Mouse (Mus musculus) hematopoietic stem cell, adult 5-6 weeks (primary cell): ENCODE results near the gene 2310009B15Rik. TPM values are rescaled to one million over a fixed set of nuclear protein-coding genes. Genes with fewer than 3 reads are reported as not detected.

Experiments used
- ATAC-seq, 2 experiments: fragments of 125-278 bp in 1 of 2; replicated peaks in 1 of 2; 2 replicates each; pipeline ENCODE4 v1.8.0; 2016 to 2017; ENCODE audit warnings: inconsistent platforms in 2 of 2, mild to moderate bottlenecking in 2 of 2, moderate number of reproducible peaks in 2 of 2, low read depth in 1 of 2, moderate TSS enrichment in 1 of 2; ENCODE audit not compliant: low FRiP score in 2 of 2, poor library complexity in 2 of 2, severe bottlenecking in 2 of 2, insufficient read depth in 1 of 2, low TSS enrichment in 1 of 2
- total RNA-seq: library from RNA; stranded (forward); fragments of 172-1452, 232-1000 nt; gene quantifications from 2 replicates; pipeline ENCODE4 v1.2.3, GENCODE M21; 2017

Gene 2310009B15Rik
- 8.1 and 9.9 TPM in 2 replicates for total RNA-seq

DNA sequence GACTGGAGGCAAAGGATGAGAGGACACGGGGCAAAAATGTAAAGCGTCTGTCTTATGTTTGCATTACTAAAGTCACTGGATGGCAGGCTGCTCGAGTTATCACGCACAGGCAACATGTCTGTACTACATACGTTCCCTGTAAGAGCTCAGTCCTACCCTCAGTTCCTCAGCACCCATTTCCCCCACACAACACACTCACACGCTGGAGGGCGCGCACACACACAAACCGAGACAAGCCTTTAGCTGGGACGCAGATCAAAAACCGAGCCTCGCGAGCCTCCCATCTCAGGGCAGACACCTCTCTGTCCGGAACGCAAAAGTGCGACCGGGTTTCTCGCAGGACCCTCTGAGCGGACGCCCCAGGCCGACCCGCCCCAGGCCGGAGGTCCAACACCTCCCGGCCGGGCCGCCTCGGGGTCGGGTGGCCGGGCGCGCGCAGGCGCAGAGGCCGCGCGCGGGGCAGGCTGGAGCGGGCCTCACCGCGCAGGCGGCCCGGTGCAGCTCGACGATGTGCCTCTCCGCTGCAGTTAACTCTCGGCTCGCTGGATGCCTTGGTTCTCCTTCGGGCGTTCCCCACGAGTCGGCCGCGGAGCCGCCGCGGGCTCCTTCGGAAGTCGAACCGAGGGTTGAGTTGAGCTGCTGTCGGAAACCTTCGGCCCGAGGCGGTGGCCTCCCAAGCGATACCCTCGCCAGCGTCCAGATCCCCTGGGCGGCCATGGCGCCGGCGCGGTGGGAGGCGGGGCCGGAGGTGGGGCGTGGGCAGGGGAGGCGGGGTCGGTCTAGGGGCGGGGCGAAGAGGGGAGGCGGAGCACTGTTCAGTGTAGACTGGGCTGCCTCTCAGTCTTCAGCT lies at the start of gene 2310009B15Rik:
TSS of gene 2310009B15Rik (minus strand) at position 752 of the 850 bp plus-strand sequence.
- ATAC-seq: peak; percentile 96

DNA sequence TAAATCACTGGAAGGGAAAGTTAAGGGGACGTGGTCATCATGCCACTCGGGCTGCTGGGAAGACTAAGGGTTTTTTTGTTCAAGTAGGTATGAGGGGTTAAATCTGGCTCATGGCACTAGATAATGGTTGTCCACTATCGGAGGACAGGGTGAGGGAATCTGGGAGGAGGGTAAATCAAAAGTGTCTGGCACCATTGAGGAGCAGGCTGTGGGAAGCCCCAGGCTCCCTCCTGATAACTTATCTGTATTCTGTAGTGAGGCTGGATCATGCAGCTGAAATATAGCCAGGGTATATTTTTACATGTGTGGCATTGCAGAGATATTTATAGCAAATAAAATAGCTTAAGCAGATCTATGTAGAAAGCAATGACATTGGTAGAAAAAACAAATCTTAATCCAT lies 49.6 kb upstream of the 2310009B15Rik start:
- no peak for ATAC-seq

DNA sequence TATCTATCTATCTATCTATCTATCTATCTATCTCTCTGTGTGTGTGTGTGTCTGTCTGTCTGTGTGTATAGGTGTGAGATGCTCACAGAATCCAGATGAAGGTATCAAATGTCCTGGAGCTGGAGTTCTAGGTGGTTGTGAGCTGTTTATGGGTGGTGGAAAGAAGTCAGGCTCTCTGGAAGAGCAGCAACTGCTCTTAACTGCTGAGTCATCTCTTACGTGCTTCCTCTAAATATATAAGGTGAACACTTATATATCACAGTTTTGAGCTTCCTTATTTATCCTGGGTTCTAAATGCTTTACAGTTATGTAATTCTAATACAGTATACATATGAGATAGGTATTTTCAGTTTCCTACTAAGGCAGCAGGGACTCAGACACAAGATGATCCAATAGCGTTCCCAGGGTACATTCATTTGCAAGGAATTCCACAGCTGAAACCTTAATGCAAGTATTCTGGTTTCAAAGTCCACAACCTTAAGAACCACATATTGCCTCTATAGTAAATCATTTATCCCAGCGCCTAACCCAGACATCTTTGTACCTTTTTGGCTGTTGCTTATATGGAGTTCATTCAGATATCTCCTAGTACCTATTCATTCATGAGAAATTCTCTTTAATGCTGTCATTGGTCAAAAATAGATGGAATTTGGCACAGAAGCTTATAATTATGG lies 48.6 kb upstream of the 2310009B15Rik start:
- ATAC-seq: no peak

DNA sequence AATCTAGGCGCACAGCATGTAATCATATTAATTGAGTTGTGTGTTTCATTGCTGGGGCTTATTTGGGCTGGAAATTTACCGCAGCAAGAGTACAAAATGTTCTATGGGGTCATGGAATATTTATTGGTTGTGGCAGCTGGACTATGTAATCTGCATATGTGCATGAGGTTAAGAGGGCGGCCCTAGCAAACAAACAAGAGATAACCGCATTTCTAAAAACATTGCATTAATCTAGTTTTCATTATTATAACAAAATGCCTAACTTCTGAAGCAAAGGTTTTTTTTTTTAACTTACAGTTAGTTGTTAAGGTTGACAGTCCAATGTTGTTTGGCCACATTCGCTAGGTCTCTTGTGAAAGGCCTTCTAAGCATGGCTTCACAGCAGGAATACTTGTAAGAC lies 47.2 kb upstream of the 2310009B15Rik start:
- no peak for ATAC-seq

DNA sequence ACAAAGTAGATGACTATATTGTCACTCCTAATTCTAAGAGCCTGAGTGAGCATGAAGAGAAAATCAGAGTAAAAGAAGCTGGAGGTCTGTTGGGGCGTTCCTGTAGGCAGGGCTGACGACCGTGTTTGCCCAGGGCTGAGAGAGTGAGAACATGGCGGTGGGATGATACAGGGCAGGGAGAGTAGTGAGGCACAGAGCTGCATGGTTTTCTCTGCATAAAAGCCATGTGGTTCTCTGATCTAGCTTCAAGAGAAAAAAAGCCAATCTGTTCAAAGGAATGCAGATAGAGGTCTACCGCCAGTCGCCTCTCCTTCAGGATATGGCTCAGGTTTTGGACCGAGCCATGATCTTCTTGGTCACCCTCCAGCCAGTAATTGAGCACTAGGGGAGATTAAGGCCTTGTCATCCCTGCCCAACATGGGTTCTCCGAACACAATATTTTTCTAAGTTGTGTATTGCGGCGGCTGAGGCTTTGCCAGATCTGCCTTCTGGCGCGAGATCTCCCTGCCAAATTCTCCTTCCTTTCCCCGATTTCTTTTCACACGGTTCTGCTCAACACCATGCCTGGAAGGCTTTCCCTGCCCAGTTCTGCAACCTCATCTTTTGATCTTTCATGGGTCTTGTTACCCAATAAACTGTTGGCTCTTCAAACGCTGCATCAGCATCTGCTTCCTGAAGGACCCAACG lies 44.9 kb upstream of the 2310009B15Rik start:
- no peak for ATAC-seq

DNA sequence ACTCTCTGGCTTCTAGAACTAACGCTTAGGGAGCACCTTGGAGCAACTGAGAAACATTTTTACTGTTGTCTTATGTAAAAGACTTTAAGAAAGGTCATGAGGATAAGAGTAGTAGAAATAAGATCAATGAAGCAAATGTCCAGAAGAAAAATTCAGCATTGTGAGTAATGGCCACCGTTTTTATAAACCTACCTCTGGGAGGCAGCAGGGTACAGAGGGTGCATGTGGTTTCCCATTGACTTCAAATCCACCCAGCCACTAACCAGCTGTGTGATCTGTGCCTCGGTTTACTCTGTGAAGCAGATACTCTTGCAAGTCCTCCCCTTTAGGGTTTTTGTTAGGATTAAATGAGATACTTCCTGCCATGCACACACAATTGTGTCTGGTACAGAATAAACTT lies 39.4 kb upstream of the 2310009B15Rik start:
- ATAC-seq: no peak

DNA sequence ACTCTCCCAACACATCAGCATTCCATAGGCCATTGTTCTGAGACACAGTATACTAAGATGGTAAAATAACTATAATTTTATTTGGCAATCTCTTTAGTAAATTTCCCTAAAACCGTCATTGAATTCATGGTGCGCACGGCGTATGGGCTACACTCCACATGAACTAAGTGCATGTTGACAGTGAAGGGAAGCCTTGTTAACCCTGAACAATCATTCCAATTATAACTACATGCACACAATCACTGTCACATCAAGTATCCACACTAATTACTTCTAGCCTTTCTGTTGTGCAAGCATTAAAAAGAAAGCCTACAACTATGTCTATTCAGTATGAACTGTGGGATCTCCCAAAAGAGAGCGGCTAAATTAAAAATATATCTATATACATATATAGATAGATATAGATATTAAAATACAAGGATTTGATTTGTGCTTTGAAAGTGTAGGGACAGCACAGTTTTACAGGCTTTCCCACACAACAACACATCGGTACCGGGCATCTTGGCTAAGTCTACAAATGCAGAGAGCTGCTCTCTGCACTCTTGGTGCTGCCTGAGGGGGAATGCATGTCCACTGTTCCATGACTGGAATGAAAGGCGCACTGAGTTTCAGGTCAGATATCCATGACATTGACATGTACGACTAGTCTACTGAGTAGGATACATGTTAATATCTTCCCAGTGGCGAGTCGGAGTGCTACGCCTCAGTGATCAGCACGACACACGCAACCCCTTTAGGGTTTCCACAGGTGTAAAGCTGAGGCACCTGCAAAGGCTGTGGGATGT lies 21.0 kb upstream of the 2310009B15Rik start:
- no peak for ATAC-seq

DNA sequence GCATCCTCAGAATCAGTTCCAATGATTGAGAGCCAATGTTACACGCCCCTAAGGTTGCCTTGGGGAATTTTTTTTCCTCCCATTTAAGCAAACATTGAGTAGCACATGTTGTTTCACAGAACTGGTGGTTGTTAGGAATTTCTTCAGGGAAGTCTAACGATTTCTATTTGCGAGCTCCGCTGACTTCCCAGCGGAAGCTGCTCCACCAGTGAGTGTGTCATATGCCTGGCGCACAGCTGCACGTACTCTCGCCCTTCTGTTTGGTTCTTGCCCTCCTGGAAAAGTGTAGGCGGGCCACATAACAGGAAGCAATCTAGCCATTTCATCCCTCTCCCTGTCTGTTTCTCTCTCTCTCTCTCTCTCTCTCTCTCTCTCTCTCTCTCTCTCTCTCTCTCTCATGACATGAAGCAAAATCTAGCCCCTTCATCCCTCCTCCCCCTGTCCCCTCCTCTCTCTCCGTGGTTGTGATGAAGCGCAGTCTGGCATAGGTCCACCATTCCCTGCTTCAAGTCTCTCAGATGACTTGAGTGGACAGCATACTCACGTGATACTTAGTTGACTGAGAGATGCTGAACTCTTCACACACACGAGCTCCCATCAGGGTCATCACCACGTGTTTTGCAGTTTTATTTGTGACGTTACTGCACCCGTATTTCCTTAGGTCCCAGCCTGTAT lies 19.9 kb upstream of the 2310009B15Rik start:
- ATAC-seq: no peak

DNA sequence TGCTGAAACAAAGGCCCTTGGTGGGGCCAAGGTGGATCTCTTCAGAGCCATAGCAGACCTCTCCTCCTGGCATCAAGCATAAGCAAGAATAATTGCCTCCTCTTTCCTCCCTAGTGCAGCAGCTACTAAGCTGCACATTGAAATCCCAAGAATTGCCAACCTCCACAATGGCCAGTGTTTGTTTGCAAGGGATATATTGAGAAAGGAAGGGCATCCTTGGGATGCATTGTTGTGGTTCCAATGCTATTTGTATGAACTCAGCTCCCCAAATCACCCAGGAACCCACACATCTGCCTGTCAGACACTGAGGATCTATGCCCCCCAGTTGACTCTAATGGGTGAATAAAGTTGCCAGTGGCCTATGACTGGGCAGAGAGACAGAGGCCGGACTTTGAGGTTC lies 5.8 kb downstream of the 2310009B15Rik start:
- ATAC-seq: no peak

DNA sequence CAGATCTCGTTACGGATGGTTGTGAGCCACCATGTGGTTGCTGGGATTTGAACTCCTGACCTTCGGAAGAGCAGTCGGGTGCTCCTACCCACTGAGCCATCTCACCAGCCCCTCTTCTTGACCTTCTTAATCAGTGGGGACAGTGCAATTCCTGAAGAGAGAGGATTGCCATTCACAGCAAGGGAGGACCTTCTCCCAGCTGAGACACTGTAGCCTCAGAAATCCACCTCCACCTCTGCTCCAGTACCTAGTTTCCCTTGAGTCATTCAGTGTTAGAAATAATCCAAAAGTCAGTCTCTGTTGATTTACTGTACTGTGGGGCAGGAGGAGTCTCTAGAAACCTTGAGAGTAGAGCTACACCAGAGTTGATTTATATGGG lies 6.5 kb downstream of the 2310009B15Rik start:
- ATAC-seq: no peak

DNA sequence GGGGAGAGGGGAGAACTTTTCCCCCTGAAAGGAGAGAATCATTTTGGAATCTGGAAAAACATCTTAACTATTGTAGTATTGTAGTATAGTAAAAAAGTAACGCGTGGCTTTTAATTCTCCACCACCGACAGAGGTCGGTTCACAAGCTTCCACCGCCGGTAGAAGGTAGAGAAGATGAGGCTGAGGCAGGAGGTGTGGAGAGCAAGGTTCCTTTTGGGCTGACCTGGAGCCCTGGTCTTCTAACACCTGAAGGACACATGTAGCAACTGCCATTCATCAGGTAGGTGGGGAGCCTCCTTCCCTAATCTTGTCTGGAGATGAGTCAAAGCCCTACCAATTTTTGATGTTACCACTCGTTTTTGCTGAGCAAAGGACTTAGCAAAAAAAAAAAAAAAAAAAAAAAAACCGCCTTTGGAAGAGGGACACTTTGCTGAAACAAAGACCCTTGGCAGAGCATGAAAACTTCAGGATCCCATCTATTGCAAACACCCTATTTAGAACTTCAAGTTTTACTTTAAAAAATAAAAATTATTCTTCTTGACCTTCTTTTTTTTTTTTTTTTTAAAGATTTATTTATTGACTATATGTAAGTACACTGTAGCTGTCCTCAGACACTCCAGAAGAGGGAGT lies 7.0 kb downstream of the 2310009B15Rik start:
- no peak for ATAC-seq

DNA sequence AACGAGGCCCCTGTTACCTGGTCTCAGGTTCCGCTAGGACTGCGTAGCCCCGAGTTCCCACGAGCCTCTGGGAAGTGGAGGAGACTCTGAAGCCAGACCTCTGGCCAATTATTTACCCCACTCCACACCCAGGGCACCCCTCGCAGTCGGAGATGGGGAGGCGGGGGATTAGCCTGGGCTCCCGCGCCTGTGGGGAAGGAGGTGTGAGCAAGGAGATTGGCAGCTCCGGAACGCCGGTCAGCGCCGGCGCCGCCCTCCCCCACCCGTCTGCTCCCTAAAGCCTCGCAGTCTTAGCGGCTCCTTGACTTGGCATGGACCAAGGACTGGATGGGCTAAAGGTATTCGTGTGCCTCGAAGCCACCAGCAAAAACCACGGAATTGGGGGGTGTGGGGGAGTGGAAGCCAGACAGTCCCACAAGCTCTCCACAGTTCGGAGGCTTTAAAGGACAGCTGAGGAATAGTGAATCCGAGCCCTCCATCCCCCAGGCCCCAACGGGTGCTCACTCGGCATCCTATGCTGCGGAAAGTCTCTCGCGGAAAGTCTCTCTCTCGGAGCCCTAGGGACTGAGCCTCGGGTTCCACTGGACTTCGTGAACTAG lies 8.0 kb downstream of the 2310009B15Rik start, which contains the start of gene Lhx9:
TSS of gene Lhx9 (minus strand) at position 67 of the 599 bp plus-strand sequence.
- peak; percentile 34 to 38; a peak in 2 of 4 replicates for ATAC-seq

DNA sequence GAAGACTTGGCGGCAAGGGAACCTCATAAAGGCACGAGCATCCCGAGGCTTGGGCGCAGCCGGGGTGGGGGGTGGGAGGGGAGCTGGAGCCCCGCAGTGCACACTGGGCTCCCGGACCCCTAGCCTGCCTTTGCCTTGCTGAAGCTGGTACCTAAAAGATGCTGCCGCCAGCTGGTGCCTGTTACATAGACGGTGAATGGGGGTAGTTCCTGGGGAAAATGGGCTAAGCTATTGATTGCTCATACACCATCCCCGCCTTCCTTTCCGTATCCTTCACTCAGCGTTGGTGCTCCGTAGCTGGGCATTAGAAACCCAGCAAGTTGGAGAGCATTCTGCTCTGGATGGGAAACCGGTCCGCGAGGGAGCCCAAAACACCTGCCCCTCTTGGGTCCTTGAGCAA lies 8.6 kb downstream of the 2310009B15Rik start:
- no peak for ATAC-seq

DNA sequence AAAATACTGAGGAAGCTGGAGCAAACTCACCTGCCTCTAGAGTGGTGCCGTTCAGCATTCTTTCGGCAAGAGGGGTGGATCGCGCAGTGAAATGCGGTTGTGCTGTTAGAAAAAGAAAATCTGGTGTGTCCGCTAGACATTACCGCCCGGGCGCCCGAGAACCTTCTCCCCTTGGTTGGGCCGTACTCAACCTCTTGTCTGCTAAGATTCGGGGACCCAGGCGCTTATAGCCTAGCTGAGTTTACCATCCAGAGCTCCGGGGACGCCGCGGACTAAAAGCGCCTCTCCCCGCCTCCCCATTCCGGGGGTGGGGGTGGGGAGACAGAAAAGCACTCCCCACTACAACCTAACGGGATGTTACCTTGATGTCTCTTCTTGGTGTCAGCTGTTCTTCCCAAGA lies 9.5 kb downstream of the 2310009B15Rik start:
- ATAC-seq: no peak

DNA sequence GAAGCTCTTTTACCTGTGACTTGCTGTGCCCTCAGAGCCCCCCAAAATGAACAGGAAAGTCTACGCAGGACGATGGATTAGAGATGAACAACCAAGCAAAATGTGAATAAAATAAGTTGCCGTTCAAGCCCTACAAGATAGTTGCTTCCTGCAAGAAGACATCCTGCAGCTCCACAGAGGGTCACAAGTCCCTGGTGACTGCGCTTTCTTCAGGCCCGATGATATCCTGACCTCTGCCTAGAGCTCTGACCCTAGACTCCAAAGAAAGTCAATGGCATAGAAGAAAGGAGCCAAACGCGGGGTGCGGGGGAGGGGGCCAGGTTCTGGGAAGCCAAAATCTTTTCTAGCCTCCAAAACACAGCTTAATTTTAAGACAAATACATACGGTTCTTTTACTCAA lies 10.1 kb downstream of the 2310009B15Rik start:
- no peak for ATAC-seq

DNA sequence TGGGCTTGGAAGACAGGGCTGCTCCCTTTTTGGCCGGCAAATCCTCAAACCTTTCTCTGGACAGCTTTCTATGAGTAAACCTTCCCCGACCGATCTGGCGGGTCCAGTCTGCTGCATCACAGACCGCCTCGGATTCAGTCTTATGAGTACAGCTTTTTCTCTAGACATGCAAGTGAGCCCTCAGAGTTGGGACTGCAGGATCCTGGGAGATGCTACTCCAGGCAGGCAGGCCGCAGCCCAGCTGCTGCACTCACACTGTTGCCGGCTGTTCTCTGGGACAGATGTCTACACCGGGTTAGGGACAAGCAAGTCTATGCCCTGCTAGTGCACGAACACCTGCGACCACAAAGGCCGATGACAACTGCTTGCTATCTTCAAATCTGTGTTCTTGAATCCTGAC lies 10.5 kb downstream of the 2310009B15Rik start:
- ATAC-seq: no peak
